Mouse (Mus musculus) common myeloid progenitor, adult 5-6 weeks (primary cell): ENCODE data around the gene Bdnf. TPM values are rescaled to one million over a fixed set of nuclear protein-coding genes. Genes with fewer than 3 reads are reported as not detected.

Experiments
- ATAC-seq: replicated peaks from 2 replicates; pipeline ENCODE4 v1.8.0; 2016; ENCODE audit warnings: low read depth, mild to moderate bottlenecking, moderate TSS enrichment, inconsistent platforms; ENCODE audit not compliant: poor library complexity, severe bottlenecking
- total RNA-seq: library from RNA; stranded (forward); fragments of 200-1000, 187-1606 nt; gene quantifications from 2 replicates; pipeline ENCODE4 v1.2.3, GENCODE M21; 2017

The Bdnf gene
- total RNA-seq, 1 experiment from 2014 or later: not detected

- no peak for ATAC-seq
These were observed 29.1 kb downstream of the Bdnf start for GRCm38 (mm10) chr2:109703588-109703987.

- ATAC-seq: no peak
These were observed 29.6 kb downstream of the Bdnf start for GRCm38 (mm10) chr2:109704053-109704452.

- no peak for ATAC-seq
These were observed 32.0 kb downstream of the Bdnf start for GRCm38 (mm10) chr2:109706524-109706923.

GRCm38 (mm10) chr2:109709346-109709745, 34.8 kb downstream of the Bdnf start:
- ATAC-seq: no peak

GRCm38 (mm10) chr2:109711049-109711448, 36.5 kb downstream of the Bdnf start:
- no peak for ATAC-seq

- ATAC-seq: no peak
These were observed 50.8 kb downstream of the Bdnf start for GRCm38 (mm10) chr2:109725261-109725660.

GRCm38 (mm10) chr2:109725831-109726230, 51.3 kb downstream of the Bdnf start:
- no peak for ATAC-seq

- no peak for ATAC-seq
These were observed 54.7 kb downstream of the Bdnf start for GRCm38 (mm10) chr2:109729221-109729620.

- no peak for ATAC-seq
These were observed 58.9 kb downstream of the Bdnf start for GRCm38 (mm10) chr2:109733201-109734039.

GRCm38 (mm10) chr2:109734228-109734627, 59.7 kb downstream of the Bdnf start:
- no peak for ATAC-seq

GRCm38 (mm10) chr2:109734666-109735065, 60.2 kb downstream of the Bdnf start:
- no peak for ATAC-seq

GRCm38 (mm10) chr2:109735347-109735746, 60.8 kb downstream of the Bdnf start:
- ATAC-seq: no peak

GRCm38 (mm10) chr2:109736306-109736705, 61.8 kb downstream of the Bdnf start:
- ATAC-seq: no peak

GRCm38 (mm10) chr2:109738331-109738730, 63.8 kb downstream of the Bdnf start:
- ATAC-seq: no peak

GRCm38 (mm10) chr2:109743208-109743960, 68.9 kb downstream of the Bdnf start:
- ATAC-seq: no peak

- no peak for ATAC-seq
These were observed 71.7 kb downstream of the Bdnf start for GRCm38 (mm10) chr2:109746223-109746622.

- ATAC-seq: no peak
These were observed 73.9 kb downstream of the Bdnf start for GRCm38 (mm10) chr2:109748412-109748811.

- peak; percentile 62 for ATAC-seq
These were observed 74.3 kb downstream of the Bdnf start for GRCm38 (mm10) chr2:109748815-109749214.

GRCm38 (mm10) chr2:109749964-109750363, 75.5 kb downstream of the Bdnf start:
- ATAC-seq: peak; percentile 53

- ATAC-seq: no peak
These were observed 76.0 kb downstream of the Bdnf start for GRCm38 (mm10) chr2:109750484-109750883.

- peak; percentile 100 for ATAC-seq
These were observed 81.8 kb downstream of the Bdnf start for GRCm38 (mm10) chr2:109756305-109756704.
